Mouse (Mus musculus) T-helper 17 cell (primary cell): Measurements from ENCODE around the gene Cdh20.

ENCODE experiments used
- in situ Hi-C, 2 experiments: fragments of 300-600 bp; cut with MboI, MseI; formaldehyde crosslinking; loops; 1 replicate in 1 of 2; 2 replicates in 1 of 2; pipeline ENCODE4 v1.15.1; 2025; ENCODE audit warnings: high pct_unique_total_duplicates in 2 of 2

The Cdh20 gene

GRCm38 (mm10) chr1:104768371-104769249 lies at the start of gene Cdh20:
Gene Cdh20 (plus strand): TSS chr1:104768529.
- in situ Hi-C loops: loop anchor here in 1 of 2 experiments (25.0 kb wide), 1 partner anchor 844 kb away; no protein-coding TSS in a partner anchor

GRCm38 (mm10) chr1:104746816-104747215 lies 21.5 kb upstream of the Cdh20 start:
- in situ Hi-C loops: loop anchor here in 1 of 2 experiments (25.0 kb wide), 1 partner anchor 1465 kb away; no protein-coding TSS in a partner anchor

DNA sequence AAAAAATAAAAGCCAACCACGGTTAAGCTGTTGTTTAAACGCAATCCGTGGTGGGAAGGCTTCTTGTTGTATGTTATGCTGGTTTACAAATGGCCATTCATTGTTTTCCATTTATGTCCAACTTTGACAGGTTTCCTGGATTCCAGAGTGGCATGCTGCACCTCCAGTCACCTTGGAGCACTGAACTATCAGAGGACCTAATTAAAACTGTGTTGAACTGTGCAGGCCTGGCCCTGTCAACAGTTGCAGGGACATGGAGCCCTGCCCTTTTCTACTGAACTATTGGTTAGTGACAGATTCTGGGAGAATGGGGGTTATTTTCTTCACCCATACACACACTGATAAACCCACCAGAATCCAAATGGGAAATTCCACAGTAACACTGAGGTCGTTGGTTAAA lies 20.9 kb upstream of the Cdh20 start:
- in situ Hi-C loops: loop anchor here in 1 of 2 experiments (25.0 kb wide), 1 partner anchor 1465 kb away; no protein-coding TSS in a partner anchor

GRCm38 (mm10) chr1:104754483-104754882 lies 13.8 kb upstream of the Cdh20 start:
- in situ Hi-C loops: loop anchor here in 1 of 2 experiments (25.0 kb wide), 1 partner anchor 858 kb away; no protein-coding TSS in a partner anchor

- in situ Hi-C loops: loop anchor here in 1 of 2 experiments (25.0 kb wide), 1 partner anchor 856 kb away; no protein-coding TSS in a partner anchor
Measured at GRCm38 (mm10) chr1:104755896-104756295, 12.4 kb upstream of the Cdh20 start.

DNA sequence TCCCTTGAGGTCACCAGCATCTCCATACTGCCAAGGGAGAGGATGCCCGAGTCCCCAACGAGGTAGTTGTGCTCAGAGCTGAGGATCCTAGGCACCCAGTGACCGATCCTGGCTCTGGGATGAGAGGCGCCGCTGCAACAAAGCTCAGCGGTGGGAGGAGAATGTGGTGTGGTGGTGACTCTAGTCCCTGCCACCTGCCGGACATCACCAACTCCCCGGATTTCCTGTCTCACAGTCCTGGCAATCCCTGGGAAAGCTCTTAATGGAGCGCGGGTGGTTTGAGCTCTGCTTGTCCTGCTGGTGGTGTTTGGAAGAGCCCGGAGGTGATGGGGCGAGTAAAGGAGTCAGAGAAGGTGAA lies 900 bp downstream of the Cdh20 start:
- in situ Hi-C loops: loop anchor here in 1 of 2 experiments (25.0 kb wide), 1 partner anchor 843 kb away; no protein-coding TSS in a partner anchor

DNA sequence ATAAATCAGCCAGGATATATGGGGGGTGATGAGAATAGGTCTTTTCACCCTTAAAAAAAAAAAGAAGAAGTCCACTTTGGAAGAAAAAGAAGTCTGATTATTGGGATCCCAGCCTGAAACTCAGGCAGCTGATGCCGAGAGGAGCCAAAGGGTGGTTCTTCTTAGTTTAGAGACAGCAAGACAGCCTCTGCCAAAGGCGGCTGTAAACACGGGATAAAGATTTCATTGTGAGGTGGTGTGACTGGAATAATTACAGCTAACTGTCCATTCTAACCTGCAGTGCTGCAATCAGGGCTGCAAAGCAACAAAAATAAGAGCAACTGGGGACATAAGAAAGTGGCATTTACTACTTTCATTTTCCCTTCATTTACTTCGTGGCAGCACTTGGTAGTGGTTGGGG lies 3.6 kb downstream of the Cdh20 start:
- in situ Hi-C loops: loop anchor here in 1 of 2 experiments (25.0 kb wide), 1 partner anchor 840 kb away; no protein-coding TSS in a partner anchor

- in situ Hi-C loops: loop anchor here in 1 of 2 experiments (25.0 kb wide), 1 partner anchor 839 kb away; no protein-coding TSS in a partner anchor
Measured at GRCm38 (mm10) chr1:104773207-104773606, 4.9 kb downstream of the Cdh20 start.

- in situ Hi-C loops: no loop called here
Measured at GRCm38 (mm10) chr1:104793488-104793887, 25.2 kb downstream of the Cdh20 start.

DNA sequence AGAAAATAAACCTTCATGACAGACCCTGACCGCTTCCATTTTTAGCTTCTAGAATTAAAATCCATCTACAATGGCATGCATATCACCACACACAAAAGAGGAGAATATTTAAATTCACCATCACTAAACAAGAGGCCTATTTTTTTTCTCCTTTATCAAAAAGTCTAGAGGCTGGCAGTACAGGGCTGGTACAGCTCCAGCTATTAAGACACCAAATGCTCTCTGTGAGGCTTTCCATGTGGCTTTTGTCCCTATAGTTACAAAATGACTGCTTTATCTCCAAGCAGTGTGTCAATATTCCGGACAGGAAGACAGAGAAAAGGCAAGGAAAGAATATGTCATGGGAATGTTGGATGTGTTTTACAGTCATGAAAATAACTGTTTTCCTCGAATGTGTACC lies 27.8 kb downstream of the Cdh20 start:
- in situ Hi-C loops: no loop called here

DNA sequence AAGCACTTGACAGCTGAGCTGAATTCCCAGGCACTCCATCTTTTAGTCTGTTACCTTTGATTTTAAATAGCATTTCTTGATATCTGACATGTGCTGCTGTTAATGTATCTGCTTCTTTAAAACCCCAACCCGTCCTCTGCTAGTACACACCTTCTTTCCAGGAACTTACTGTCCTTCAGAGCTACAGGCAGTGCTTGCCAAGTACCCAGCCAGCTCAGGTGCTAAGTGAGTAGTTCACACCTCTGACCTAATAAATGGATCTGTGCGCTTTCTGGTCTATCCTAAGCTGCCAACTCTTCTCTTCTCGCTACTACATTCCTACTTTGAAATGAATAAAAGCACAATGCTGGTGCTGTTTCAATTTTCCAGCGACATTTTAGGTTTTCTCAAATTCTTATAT lies 28.8 kb downstream of the Cdh20 start:
- in situ Hi-C loops: no loop called here

- in situ Hi-C loops: no loop called here
Measured at GRCm38 (mm10) chr1:104804746-104805145, 36.4 kb downstream of the Cdh20 start.

DNA sequence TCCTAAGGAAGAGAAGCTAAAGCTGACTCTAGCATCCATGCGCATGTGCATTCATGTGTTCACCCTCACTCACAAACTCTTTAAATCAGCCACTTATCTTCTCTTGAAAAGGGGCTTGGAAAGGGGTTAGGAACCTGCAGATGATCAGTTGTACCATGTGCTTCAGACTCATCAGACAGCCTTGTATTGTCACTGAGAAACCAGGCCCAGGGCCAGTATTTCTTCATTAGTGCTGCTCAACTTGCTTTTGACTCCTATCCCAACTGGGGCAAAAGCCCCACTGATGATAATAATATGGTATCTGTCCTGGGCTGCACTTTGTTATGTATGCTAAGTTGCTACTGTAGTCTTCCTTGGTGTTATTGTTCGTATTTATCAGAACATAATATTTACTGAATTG lies 38.9 kb downstream of the Cdh20 start:
- in situ Hi-C loops: no loop called here

DNA sequence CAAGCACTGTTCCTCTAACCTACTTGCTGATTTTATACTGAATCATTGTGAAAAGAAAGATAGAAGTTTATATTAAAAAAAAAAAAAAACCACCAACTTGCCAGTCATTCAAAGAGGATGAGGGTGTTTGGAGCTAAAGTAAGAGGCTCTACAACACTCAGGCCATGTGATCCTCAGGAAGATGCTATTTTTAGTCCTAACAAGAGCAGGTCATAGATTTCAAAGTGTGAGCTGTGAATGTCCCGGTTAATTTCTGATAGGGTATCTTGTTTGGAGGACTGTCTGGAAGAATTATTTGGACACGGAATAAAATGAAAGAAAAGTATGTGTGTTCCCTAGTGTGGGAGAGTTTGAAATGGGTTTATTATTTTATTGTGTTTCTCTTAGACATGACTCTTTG lies 49.2 kb downstream of the Cdh20 start:
- in situ Hi-C loops: no loop called here

DNA sequence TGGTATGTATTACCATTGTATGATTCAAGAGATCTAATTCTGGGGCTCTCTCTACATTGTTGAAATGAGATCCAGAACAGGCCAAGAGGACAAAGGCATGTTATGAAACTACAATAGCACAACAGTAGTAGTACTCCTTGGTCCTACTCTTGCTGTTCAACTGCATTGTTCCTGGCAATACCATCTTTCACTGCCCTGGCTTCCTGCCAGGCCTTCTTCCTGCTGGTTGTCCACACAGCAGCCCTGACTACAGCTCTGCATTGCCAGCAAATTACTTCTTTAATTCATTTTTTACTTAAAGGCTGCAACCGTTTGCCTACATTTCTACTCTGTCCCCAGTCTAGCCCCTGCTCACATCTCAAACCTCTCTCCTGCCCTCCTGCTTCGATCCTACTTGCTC lies 59.8 kb downstream of the Cdh20 start:
- in situ Hi-C loops: no loop called here

DNA sequence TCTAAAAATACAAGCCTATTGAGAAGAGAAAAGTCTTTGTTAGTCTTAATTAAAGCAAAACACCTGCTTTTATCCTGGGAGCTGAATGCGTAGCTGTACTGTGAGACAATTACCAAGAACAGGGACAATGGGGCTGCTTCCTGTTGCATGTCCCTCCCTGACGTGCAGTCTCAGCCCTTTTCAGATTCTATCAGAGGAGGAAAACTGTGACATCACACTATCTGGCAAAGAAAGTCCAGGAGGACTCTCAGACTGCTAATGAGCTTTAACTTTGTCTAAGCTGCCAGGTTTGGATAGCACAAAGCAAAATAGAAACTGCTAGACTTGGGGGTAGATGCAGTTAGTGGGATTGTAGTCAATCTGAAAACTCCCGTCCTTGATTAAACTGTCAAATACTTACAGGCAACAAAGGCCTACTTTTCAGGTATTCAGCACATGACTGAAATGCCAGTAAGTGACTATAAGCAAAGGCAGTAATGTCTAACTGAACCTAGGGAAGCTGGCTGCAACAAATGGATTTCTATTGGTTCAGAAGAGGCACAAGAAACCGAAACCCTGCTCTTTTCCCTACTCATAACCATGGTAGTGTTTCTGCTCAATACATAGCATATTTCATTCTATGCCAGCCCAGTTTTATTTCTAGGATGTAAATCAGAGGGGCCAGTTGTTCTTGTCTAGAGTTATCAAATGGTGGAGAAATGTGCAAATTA lies 70.0 kb downstream of the Cdh20 start:
- in situ Hi-C loops: no loop called here

- in situ Hi-C loops: no loop called here
Measured at GRCm38 (mm10) chr1:104839051-104839450, 70.7 kb downstream of the Cdh20 start.

DNA sequence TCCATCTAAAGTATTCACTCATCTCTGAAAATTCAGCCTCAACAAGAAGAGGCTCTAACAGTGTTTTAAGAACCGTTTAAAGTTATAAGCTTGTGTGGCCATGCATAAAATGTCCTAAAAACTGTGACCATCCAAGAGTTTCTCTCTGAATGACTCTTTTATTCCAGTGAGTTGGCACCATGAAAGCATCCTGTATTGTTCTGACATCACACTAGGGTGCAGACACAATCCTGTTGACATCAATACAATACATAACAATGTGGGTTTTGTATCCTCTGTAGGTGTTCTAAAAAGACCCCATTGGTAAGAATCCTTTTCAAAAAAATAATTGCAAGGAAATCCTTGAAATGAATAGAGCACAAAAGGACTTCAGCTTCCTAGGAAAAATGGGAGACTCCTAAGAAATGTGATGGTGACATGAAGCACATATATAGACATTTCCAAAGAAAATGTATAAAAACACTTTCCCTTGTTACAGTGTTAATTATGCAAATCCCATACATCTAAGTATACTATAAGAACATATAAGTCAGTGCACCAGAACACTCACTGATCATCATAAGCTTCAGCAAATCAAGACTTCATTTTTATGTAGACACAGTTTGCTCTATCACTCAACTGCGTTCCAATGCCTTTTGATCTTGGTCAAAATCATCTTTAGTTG lies 80.1 kb downstream of the Cdh20 start:
- in situ Hi-C loops: no loop called here

- in situ Hi-C loops: no loop called here
Measured at GRCm38 (mm10) chr1:104848920-104849272, 80.6 kb downstream of the Cdh20 start.

- in situ Hi-C loops: no loop called here
Measured at GRCm38 (mm10) chr1:104877384-104877783, 109.1 kb downstream of the Cdh20 start.

DNA sequence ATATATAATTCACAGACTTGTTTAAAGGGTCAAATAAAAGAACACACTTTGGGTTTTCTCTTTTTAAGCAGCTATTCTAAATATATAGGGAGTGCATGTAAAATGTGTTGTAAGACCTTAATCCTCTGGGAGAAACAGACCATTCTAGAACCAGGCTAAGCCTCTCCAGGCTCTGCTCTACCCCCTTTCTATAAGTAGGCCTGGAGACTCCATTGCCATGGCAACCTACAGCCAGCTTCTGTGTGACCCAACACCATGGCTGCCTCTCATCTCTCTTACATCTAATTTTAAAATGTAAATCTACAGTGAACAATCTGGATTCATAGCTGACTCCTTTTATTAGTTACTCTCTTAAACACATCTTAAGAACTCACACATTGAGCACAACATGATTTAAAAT lies 133.5 kb downstream of the Cdh20 start:
- in situ Hi-C loops: no loop called here

GRCm38 (mm10) chr1:104903409-104903808 lies 135.1 kb downstream of the Cdh20 start:
- in situ Hi-C loops: no loop called here
